Mouse (Mus musculus) heart, postnatal 0 days (tissue): ENCODE measurements around the gene Golt1a.

Experiments
- CTCF ChIP-seq: IDR thresholded peaks from 2 replicates; pipeline ENCODE4 v1.5.1; 2016; ENCODE audit warnings: antibody characterized with exemption, control low read depth, low read depth
- EP300 ChIP-seq: IDR thresholded peaks from 2 replicates; pipeline ENCODE4 v1.6.1; 2016; ENCODE audit warnings: antibody characterized with exemption, low read depth

DNA sequence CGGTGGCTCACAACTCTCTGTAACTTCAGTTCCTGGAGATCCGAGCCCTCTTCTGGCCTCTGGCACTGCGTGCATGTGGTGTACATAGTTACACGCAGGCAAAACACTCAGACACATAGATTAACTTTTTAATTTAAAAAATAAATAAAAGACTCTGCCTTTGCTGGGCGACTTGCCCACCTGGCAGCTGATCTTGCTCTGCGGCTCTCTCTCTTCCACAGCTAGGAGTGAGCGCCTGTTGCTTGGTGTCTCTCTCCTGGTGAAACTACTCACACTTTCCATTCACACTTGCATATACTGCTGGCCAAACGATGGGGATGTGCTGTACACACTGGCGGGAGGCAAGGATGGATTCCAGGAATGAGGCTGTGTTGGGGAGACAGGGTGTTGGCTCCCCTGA, 36.9 kb downstream of the Golt1a start:
- no peak for TF ChIP-seq CTCF
- no peak for TF ChIP-seq EP300
